Mouse (Mus musculus) hindbrain, postnatal 0 days (tissue): ENCODE data around the gene Map4k5. TPM values are rescaled to one million over a fixed set of nuclear protein-coding genes. Genes with fewer than 3 reads are reported as not detected.
A peak's percentile ranks its signal among the peaks of the same experiment; 100 is the strongest.

ENCODE experiments used
- ATAC-seq: fragments of 200-750 bp; cut with Nextera tagmentation; 2 replicates; pipeline ENCODE4 v1.8.0; 2017; ENCODE audit warnings: mild to moderate bottlenecking, moderate TSS enrichment, moderate library complexity
- DNase-seq: peaks from one replicate; pipeline ENCODE4 v3.0.0-alpha.2; 2015; ENCODE audit warnings: low spot score
- H3K27ac ChIP-seq: fragments of 300-500 bp; sonication (generic); 2 replicates; pipeline ENCODE4 v1.5.1; 2014; ENCODE audit warnings: mild to moderate bottlenecking
- H3K27me3 ChIP-seq: fragments of 300-500 bp; sonication (generic); 2 replicates; pipeline ENCODE4 v1.6.1; 2014; ENCODE audit warnings: low read length, mixed read lengths; ENCODE audit not compliant: insufficient read depth
- H3K36me3 ChIP-seq: fragments of 300-500 bp; sonication (generic); 2 replicates; pipeline ENCODE4 v1.6.1; 2014; ENCODE audit warnings: low read length, mixed read lengths; ENCODE audit not compliant: insufficient read depth
- H3K4me1 ChIP-seq: fragments of 300-500 bp; sonication (generic); 2 replicates; pipeline ENCODE4 v1.6.1; 2014; ENCODE audit warnings: antibody characterized with exemption, low read length, mixed read lengths; ENCODE audit not compliant: insufficient read depth
- H3K4me2 ChIP-seq: fragments of 300-500 bp; sonication (generic); 2 replicates; pipeline ENCODE4 v1.6.1; 2014; ENCODE audit warnings: low read depth, mild to moderate bottlenecking, low read length, moderate library complexity, mixed read lengths
- H3K4me3 ChIP-seq: fragments of 300-500 bp; sonication (generic); 2 replicates; pipeline ENCODE4 v1.5.1; 2014; ENCODE audit warnings: low read length
- H3K9ac ChIP-seq: fragments of 300-500 bp; sonication (generic); replicated peaks from 2 replicates; pipeline ENCODE4 v1.6.1; 2014; ENCODE audit warnings: mild to moderate bottlenecking, low read length, moderate library complexity, mixed read lengths
- H3K9me3 ChIP-seq: fragments of 300-500 bp; sonication (generic); 2 replicates; pipeline ENCODE4 v1.6.1; 2016; ENCODE audit warnings: low read length, mixed read lengths
- CTCF ChIP-seq: IDR thresholded peaks from 2 replicates; pipeline ENCODE4 v1.5.1; 2016; ENCODE audit warnings: antibody characterized with exemption, control low read depth, low read depth
- WGBS: fragments of 180-500 bp; shearing (Covaris S2); extraction: QIAGEN DNeasy Blood & Tissue Kit; methylation state at CpG from one replicate; pipeline ENCODE4 v1.1.7; 2014; 5-methylcytosine and 5-hydroxymethylcytosine counted together
- polyA plus RNA-seq: library from polyadenylated mRNA; unstranded; fragments of >200 nt; fragmentation: Nextera tagmentation; extraction: Ambion mirVana; gene quantifications from 2 replicates; pipeline ENCODE4 v1.2.1, GENCODE M21; 2015
- total RNA-seq: library from RNA; depleted of rRNA; stranded (reverse); fragments of >200 nt; gene quantifications from 2 replicates; pipeline ENCODE4 v1.2.3, GENCODE M21; 2014

Gene Map4k5
- total and polyA plus RNA-seq, 2 experiments from 2014 or later, result 17.1 to 32.3 TPM

DNA sequence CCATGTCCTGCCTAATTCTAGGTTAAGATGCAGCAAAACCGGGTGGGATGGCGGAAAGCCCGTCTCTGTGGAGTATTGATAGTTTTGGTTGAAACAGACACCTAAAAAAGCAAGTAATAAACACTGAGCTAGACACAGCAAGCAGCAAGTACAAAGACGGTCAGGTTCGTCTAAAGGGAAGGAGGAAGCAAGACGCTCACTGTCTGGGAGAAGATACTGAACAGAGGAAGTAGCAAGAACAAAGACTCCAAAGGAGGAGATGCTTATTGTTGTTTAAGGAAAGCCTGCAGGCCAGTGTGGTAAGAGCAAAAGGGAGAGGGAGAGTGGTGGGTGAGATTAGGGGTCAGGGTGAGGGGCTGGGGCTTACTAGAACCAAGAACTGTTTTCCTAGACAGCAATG is 2.9 kb downstream of the Map4k5 start:
- Histone ChIP-seq H3K27me3 (no peaks in the 10 kb centered on the region), H3K36me3 (no peaks in the 10 kb centered on the region), H3K9me3 (no peaks in the 10 kb centered on the region), H3K4me3 (no peak overlapping the region), H3K4me1 (peaks cover 14% of the 10 kb centered on the region; the same call in 1 of the 2 replicates), H3K4me2 (peak overlapping the region; percentile 71), H3K27ac (no peak overlapping the region), H3K9ac (peak overlapping the region; percentile 30; the same call in 1 of the 2 replicates)
- DNase-seq (no peak), ATAC-seq (no peak)
- no peak for TF ChIP-seq CTCF
- WGBS, result 40% methylated on average over 6 of the region's 6 CpGs

DNA sequence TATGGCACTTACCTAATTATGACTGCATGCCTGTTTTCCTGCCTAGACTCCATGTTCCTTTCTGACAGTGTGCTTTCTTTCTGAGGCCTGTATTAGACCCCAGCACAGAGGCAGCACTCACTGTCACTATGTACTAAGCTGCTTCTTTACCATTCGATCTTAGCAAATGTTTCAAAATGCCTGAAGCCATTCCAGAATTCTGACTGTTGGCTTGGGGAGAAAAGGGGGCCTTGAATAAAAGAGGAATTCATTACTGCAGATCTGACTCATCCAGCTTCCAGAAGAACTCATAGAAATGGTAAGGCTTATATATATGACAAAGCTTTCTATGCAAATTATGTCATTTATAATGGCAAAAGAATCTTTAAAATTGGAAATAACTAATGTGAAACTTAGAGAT is 4.7 kb downstream of the Map4k5 start:
- no peak overlapping the region for H3K27ac ChIP-seq
- no peak for ATAC-seq
- no peaks in the 10 kb centered on the region for H3K27me3 ChIP-seq
- 49% methylated on average over 1 of the region's 1 CpGs for WGBS
- H3K9me3 ChIP-seq, result no peaks in the 10 kb centered on the region
- no peaks in the 10 kb centered on the region for H3K36me3 ChIP-seq
- H3K4me2 ChIP-seq, result no peak overlapping the region
- TF ChIP-seq CTCF, result no peak
- peaks cover 14% of the 10 kb centered on the region; the same call in 1 of the 2 replicates for H3K4me1 ChIP-seq
- no peak for DNase-seq
- H3K4me3 ChIP-seq, result no peak overlapping the region
- no peak overlapping the region for H3K9ac ChIP-seq

GRCm38 (mm10) chr12:69887776-69888175 is 5.2 kb downstream of the Map4k5 start:
- DNase-seq (no peak), ATAC-seq (no peak)
- 89% methylated on average over 6 of the region's 6 CpGs for WGBS
- H3K4me2 ChIP-seq, result no peak overlapping the region
- no peak overlapping the region for H3K9ac ChIP-seq
- no peaks in the 10 kb centered on the region for H3K9me3 ChIP-seq
- H3K27ac ChIP-seq, result no peak overlapping the region
- H3K36me3 ChIP-seq, result no peaks in the 10 kb centered on the region
- no peaks in the 10 kb centered on the region for H3K27me3 ChIP-seq
- no peak for TF ChIP-seq CTCF
- H3K4me3 ChIP-seq, result no peak overlapping the region
- peaks cover 14% of the 10 kb centered on the region; the same call in 1 of the 2 replicates for H3K4me1 ChIP-seq

- no peak overlapping the region for H3K4me2 ChIP-seq
- WGBS, result 95% methylated on average over 5 of the region's 5 CpGs
- no peaks in the 10 kb centered on the region for H3K9me3 ChIP-seq
Observed at GRCm38 (mm10) chr12:69885170-69885923, 7.7 kb downstream of the Map4k5 start.

DNA sequence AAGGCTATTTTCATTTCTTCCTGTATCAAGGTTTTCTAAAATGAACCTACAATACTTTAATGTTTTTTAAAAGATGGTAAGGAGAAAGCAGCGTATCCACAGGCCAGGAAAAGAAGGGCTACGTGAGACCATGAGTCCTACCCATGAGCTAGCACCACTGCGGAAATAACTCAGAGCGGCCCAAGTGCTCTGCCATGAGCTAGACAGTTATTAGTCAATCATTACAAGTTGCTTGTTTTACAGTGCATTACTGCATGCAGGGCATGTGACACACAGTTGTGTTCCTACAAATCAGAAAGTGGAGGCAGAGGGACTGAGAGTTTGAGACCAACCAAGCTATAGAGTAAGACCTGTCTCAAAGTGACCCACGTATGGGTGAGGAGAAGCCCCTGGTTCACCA is 8.9 kb downstream of the Map4k5 start:
- Histone ChIP-seq H3K4me3 (no peak overlapping the region), H3K9ac (no peak overlapping the region), H3K4me1 (0 out of 2 replicates have a peak, but pooled peaks cover 4% of the 10 kb centered on the region), H3K27me3 (no peaks in the 10 kb centered on the region), H3K27ac (no peak overlapping the region), H3K4me2 (no peak overlapping the region), H3K9me3 (no peaks in the 10 kb centered on the region), H3K36me3 (no peaks in the 10 kb centered on the region)
- ATAC-seq, result no peak
- 96% methylated on average over 5 of the region's 5 CpGs for WGBS
- no peak for TF ChIP-seq CTCF
- DNase-seq, result no peak

More at GRCm38 (mm10) chr12:69885170-69885923, 7.7 kb downstream of the Map4k5 start:
- no peak for TF ChIP-seq CTCF
- Histone ChIP-seq H3K36me3 (no peaks in the 10 kb centered on the region), H3K27ac (no peak overlapping the region), H3K4me3 (no peak overlapping the region), H3K4me1 (peaks cover 5% of the 10 kb centered on the region; the same call in 1 of the 2 replicates), H3K27me3 (no peaks in the 10 kb centered on the region), H3K9ac (no peak overlapping the region)
- ATAC-seq (no peak), DNase-seq (no peak)

GRCm38 (mm10) chr12:69881198-69881905 is 11.6 kb downstream of the Map4k5 start:
- Histone ChIP-seq H3K27ac (no peak overlapping the region), H3K9ac (no peak overlapping the region), H3K9me3 (no peaks in the 10 kb centered on the region), H3K4me3 (no peak overlapping the region), H3K27me3 (no peaks in the 10 kb centered on the region), H3K4me2 (no peak overlapping the region), H3K4me1 (peaks cover 9% of the 10 kb centered on the region; the same call in 1 of the 2 replicates), H3K36me3 (no peaks in the 10 kb centered on the region)
- DNase-seq (no peak), ATAC-seq (no peak)
- 42% methylated on average over 10 of the region's 10 CpGs for WGBS
- TF ChIP-seq CTCF, result no peak
